Mouse (Mus musculus) kidney, postnatal 25 days (tissue): Measurements from ENCODE around the gene Lat2.
A peak's percentile ranks its signal among the peaks of the same experiment; 100 is the strongest.

Experiments
- DNase-seq, 2 experiments: peaks; one replicate each; pipeline ENCODE4 v3.0.0; 2021; ENCODE audit warnings: mixed read lengths in 2 of 2

Lat2 gene

DNA sequence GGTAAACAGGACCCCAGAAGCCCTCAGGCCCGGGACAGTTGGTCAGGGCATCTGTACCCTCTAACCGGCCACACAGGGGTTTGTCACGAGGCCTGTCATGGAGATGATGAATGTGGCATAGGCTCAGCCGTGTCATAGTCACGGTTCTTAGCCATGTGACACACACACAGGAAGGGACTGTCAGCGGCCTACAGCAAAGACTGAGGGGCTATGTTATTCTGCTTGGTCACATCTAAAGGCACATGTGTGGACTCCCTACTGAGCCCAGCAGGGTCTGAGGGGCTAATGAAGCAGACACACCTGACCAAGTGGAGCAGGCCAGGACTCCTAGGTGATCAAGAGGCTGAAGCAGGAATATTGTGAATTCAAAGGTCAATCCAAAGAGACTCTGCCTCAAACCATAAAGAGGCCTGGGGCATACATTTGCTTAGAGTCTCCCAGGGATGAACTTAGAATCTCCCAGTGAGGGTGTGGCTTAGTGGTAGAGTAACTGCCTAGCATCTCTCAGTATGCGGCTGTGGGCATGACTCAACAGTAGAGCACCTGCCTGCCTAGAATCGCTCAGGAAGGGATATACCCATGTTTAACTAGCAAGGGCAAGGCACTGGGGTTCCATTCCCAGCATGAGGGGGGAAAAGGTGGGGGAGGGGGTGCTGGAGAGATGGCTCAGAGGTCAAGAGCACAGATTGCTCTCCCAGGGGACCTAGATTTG, 2.9 kb downstream of the Lat2 start:
- no peak for DNase-seq

DNA sequence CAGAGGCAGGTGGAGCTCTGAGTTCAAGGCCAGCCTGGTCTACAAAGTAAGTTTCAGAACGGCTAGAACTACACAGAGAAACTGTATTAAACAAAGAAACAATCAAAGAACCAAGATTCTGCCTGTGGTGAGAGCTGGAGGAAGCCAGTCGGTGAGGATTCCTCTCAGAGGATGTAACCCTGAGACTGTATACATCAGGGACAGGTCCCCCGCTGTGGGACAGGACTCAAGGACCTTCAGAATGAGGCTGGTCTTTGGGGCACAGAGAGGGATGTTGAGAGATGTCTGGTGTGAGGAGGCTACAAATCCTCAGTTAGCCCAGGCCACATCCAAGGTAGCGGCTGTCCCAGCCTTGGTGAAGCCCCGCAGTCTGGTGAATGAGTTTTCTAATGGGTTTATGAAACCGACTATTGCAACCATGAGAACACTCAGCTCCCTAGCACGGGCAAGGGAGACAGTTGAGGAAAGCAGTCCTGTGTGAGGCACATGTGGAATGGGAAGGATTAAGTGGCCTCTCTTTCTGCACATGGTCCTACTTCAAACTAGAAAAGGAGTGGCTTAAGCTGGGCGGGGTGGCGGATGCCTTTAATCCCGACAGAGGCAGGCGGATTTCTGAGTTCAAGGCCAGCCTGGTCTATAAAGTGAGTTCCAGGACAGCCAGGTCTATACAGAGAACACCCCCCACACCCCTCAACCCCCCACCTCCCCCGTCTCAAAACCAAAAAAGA, 4.7 kb downstream of the Lat2 start:
- no peak for DNase-seq

GRCm38 (mm10) chr5:134607121-134607520, 7.7 kb downstream of the Lat2 start:
- no peak for DNase-seq

DNA sequence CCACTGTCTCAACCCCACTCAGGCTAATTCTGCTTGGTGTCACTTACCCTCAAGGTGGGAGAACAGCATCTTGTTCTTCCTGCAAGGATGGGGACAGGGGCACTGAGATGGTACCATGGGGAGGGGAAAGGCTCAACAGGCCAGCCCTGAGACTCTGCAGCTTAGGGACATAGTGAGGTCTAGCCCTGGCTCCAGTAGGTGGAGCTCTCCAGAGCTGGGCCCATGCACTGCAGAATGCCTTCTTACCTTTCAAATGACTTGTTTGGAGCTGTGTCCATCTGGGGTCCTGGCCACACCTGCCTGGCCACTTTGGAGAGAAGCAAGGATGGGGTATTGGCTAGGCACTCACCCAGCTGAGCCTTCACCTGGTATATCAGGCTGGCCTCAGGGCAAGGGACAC, 8.5 kb downstream of the Lat2 start:
- DNase-seq: no peak

DNA sequence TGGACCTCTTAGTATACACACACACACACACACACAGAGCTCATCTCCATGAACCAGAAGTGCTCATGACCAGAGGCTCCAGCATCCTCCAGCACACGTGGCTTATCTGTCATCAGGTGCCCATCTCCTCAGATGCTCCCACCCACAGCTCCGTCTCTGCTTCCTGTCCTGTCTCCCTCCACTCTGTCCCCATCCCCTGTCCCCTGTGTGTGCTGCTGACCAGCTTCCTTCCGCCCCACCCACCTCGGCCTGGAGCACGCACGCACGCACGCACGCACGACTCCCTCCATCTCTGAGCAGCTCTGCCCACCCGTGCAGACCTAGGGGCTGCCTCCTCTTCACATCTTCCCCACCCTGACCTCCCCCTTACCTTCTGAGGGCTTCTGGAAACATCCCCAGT, 10.4 kb downstream of the Lat2 start:
- no peak for DNase-seq

GRCm38 (mm10) chr5:134597711-134598110, 17.1 kb downstream of the Lat2 start:
- no peak for DNase-seq

DNA sequence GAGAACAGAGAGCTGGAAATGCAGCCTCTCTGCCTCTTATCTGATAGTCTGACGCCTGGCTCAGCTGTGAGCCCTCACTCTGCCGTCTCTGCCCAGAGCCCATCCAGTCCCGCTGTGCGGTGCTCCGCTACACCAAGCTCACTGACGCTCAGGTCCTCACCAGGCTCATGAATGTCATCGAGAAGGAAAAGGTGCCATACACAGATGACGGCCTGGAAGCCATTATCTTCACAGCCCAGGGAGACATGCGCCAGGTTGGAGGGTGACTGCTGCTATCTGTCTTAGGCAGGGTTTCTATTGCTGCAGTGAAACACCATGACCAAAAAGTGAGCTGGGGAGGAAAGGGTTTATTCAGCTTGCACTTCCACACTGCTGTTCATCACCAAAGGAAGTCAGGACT, 21.7 kb downstream of the Lat2 start:
- no peak for DNase-seq

GRCm38 (mm10) chr5:134592026-134592581, 22.7 kb downstream of the Lat2 start:
- peak; percentile 55 to 76 for DNase-seq

DNA sequence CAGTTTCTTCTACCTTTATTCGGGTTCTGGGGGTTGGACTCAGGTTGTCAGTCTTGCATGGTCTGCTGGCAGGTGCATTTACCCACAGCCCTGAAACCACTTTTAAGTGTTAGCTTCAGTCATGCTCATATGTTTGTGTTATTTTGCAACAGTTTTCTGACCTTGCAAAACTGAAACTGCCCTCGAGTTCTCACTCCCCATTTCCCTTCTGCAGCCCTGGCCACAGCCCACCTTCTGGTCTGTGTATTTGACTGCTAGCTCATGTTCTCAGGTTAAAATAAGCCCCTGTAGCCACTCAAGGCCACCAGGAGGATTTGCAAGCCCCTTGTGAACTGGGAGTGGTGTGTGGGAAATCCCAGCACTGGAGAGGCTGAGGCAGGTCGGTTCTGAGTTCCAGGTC, 24.9 kb downstream of the Lat2 start:
- no peak for DNase-seq

- no peak for DNase-seq
Observed at GRCm38 (mm10) chr5:134584798-134585197, 30.0 kb downstream of the Lat2 start.

- DNase-seq: no peak
Observed at GRCm38 (mm10) chr5:134583884-134584213, 31.0 kb downstream of the Lat2 start.

DNA sequence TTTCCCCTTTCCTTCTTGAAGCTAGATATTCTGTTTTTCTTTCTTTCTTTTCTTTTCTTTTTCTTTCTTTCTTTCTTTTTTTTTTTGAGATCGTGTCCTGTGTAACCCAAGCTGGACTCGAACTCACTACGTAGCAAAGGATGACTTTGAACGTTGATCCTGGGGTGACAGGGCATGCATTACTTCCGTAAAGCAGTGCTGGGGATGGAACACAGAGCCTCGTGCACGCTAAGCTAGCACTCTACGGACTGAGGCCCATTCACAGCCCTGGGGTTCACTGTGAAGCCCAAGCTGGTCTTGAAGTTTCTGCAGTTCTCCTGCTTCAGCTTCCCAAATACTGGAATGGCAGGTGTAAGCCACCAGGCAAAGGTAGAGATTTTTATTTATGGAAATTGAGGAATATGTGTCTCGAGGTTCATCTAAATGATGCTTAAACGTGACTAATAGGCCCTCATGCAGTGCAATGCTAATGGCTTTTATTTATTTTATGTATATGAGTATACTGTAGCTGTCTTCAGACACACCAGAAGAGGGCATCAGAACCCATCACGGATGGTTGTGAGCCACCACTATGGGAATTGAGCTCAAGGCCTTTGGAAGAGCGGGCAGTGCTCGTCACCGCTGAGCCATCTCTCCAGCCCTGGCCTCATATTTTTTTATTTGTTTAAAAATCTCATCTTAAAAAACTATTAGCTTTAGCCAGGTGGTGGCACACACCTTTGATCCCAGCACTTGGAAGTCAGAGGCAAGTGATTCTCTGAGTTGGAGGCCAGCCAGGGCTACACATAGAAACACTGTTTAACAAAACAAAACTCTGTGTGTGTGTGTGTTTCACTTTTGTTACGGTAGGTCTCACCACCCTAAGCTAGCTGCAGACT, 31.6 kb downstream of the Lat2 start:
- DNase-seq: peak in 1 of 2 experiments; percentile 57

GRCm38 (mm10) chr5:134582221-134582907, 32.5 kb downstream of the Lat2 start:
- peak; percentile 98 for DNase-seq

DNA sequence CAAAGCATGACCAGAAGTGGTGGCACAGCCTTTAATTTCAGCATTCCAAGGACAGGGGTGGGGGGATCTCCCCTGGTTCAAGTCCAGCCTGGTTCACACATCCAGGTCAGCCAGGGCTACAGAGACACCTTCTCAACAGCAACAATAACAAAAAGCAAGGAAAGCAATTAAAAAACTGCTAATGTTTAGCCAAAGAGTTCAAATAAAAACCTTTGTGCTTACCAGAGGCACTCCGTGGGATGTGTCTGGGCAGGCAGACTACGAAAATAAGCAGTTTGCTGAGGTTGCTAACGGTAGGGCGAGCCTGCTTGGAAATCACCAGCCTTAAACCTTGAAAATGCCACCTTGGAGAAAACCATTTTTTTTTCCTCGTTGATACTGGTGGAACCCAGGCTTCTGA, 33.7 kb downstream of the Lat2 start, which contains the start of gene Rfc2:
Gene Rfc2 (plus strand): TSS at position 221 of the 400 bp plus-strand sequence.
- peak; percentile 54 to 73 for DNase-seq

DNA sequence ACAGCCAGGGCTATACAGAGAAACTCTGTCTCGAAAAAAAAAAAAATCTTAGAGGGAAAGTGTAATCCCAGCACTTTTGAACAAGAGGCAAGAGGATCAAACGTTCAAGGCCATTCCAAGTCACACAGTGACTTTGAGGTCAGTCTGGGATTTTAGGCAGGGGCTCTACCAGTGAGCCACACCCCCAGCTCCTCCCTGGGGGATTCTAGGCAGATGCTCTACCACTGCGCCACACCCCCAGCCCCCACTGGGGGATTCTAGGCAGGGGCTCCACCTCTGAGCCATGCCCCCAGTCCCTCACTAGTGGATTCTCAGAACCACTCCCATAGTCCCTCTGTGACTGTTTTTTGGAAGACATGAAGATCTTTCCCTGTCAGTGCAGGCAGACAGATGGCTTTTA, 35.7 kb downstream of the Lat2 start:
- no peak for DNase-seq

DNA sequence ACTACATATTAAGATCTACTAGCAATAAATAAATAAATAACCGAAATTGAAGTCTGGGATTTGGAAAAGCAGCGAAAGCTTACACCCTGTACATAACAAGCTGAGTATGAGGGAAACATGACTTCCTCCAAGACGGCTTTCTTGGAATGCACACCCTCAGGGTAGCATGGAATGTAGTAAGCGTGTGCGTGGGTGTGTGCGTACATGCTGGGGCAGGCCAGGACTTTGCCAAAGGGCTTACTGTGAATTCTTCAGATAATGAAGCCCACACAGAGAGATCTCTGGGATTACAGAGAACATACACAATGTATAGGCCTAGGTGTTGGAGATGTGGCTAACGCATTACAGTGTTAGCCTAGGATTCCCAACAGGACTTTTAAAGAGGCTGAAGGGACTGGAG, 37.3 kb downstream of the Lat2 start:
- no peak for DNase-seq

DNA sequence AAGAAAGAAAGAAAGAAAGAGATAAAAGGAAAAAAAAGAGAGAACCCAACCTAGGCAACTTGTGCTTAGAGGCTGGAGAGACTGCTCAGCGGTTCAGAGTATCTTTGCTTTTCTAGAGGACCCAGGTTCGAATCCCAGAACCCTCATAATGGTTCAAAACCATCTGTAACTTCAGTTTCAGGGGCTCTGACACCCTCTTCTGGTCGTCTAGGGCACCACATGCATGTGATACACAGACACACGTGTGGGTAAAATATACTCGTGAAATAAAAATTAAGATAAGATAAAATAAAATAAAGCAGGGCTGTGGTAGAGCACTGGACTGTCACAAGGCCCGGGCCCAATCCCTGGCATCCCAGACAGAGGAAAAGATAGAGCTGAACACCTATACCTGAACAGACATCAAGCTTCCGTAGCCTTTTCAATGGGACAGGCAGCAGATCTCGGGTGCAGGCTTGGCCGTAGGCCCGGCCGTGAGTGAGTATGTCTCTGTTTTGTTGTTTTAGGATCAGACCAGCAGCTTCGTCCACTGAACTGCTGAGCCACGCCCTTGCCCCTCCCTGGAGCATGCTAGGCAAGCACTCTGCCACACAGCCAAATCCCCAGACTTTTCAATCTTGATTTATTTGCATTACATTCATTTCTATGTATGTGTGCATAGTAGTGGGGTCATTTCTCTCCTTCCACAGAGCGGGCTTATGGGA, 38.2 kb downstream of the Lat2 start:
- peak; percentile 44 to 50 for DNase-seq

GRCm38 (mm10) chr5:134575833-134576232, 39.0 kb downstream of the Lat2 start:
- DNase-seq: no peak

DNA sequence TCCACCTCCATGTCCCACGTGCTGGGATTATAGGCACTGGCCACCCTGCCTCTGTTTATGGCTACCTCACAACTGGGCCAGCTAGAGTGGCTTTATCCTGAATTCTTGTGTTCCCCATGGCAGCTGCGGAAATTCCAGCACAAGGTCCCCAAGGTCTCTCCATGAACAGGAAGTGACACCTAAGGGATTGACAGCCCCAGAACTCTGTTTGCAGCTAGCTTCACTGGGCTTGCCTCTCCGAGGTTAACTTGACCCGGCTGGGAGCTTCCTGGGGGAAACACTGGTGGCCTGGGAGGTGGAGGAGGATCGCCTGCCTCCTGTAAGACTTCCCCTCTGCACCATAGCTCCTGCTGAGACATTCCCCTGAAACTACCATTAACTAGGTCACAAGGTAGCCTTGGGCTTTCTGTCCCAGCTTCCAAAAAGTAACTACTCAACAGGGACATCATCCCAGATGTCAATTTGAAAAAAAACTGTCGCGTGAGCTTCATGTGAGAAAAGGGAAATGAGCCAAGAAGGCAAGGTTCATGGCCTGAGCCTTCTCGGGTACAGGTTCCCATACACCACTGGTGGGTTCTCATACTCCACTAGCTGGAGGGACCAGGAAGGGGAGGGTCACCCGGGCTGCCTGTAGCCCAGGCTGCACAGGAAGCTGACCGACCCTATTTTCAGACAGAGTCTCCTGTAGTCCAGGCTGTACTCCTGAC, 42.2 kb downstream of the Lat2 start:
- peak; percentile 66 for DNase-seq

DNA sequence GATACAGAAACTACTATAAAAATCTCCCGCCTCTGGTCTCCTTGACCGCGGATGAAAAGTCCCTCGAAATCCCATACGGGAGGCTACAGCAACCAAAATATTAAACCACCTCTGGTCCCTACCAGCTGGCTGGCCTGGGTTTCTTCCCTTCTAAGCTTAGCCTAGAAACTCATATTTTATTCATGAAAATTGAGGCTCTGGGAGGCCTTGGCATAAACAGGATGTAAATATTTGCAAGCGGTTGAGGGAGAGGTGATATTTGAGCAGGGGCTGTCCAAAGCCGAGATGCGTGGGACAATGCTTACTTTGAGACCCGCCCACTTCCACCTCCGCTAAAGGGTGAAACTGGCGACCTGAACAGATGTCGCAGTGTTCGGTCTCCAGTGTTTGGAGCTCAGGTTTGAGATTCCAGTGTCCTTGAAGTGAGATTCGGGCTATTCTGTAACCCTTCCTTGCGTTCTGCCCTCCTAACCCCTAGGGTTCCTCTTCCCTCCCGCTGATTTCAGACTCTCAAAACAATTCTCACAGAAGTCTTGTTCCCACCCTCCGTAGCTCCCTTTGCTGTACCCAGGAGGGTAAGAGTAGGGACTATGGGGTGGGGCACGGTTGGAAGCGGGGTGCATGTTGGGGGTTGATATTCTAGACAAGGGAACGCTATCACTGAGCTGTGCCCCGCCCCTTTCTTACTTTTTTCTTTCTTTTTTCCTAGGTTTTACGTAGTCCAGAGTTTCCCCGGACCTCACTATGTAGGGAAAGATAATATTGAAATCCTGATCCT, 42.9 kb downstream of the Lat2 start:
- peak; percentile 78 to 84 for DNase-seq
